Mouse (Mus musculus) cortical plate, adult 2 months (tissue): ENCODE measurements around the gene Rassf4.

Experiments
- CTCF ChIP-seq: fragments of 200-500 bp; IDR thresholded peaks from 2 replicates; pipeline ENCODE4 v1.5.1; 2011; ENCODE audit warnings: mild to moderate bottlenecking, control low read depth, low read length; ENCODE audit not compliant: insufficient read depth; ENCODE audit errors: extremely low read depth
- POLR2A ChIP-seq: fragments of 200-500 bp; IDR thresholded peaks from 2 replicates; pipeline ENCODE4 v1.6.1; 2011; ENCODE audit warnings: mild to moderate bottlenecking, low read length, control low read depth; ENCODE audit not compliant: insufficient read depth; ENCODE audit errors: extremely low read depth

DNA sequence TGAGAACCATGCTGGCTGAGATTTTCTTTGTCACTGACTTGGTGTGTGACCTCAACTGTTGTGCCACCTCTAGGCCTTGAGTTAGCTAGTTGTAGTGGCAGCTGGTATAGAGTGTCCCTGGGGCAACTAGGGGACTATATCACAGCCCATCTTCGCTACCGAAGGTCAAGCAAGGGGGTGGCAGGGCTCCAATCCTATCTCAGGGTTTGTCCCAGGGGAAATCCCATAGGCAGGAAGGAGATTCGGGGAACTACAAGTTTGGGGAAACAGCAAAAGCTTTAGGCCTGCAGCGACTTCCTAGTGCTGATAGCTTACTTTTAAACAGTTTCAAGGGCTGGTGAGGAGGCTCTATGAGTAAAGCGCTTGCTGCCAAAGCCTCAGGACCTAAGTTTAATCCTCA is 1.4 kb downstream of the Rassf4 start:
- TF ChIP-seq POLR2A (no peak), CTCF (no peak)
